Mouse (Mus musculus) splenic B cell, adult 2 months (primary cell): ENCODE measurements at regions not wholly inside any gene's neighbourhood (a gene's known extent, or its start where the extent isn't known, plus 50 kb on each side); places are given as distances from the start of the nearest gene placed in this dataset.
A peak's percentile ranks its signal among the peaks of the same experiment; 100 is the strongest.
"Not testable (repeated sequence)": the region's sequence is repeated elsewhere in the genome, so short reads cannot be mapped to it uniquely, and the experiment has no call there.

Experiments used
- DNase-seq: peaks from one replicate; pipeline ENCODE4 v3.0.0-alpha.2; 2011; ENCODE audit warnings: low read depth, low spot score
- H3K27me3 ChIP-seq: 2 replicates; pipeline ENCODE4 v1.6.1; 2012; ENCODE audit warnings: mild to moderate bottlenecking, low read length, moderate library complexity, mixed read lengths; ENCODE audit not compliant: control insufficient read depth, poor library complexity, insufficient read depth, severe bottlenecking
- H3K36me3 ChIP-seq: 2 replicates; pipeline ENCODE4 v1.6.1; 2012; ENCODE audit warnings: mild to moderate bottlenecking, low read length, moderate library complexity, mixed read lengths; ENCODE audit not compliant: control insufficient read depth, poor library complexity, insufficient read depth, severe bottlenecking

DNA sequence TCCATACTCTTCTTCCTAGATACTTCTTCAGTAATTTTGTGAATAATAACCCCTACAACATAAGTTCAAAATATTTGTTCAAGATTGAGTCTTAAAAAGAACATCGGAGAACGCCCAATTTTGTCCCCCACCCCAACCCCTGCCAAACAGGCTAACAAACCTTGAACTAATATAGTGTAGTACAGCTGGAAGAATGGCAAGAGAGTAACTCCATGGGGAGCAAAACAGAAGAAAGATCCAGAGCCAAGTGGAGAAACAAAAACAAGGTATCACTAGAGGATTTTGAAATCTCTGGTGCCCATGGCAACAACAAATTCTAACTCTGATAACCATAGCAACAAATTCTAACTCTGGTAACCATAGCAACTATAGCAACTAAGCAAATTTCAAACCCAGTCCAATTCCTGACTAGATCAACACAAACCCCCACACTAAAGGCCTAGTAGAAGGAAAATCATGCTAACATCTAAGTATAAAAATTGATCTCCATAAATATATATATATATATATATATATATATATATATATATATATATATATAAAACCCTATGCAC, 74.2 kb upstream of the Magee2 start:
- no peaks in the 10 kb centered on the region for H3K36me3 ChIP-seq
- no peak for DNase-seq
- H3K27me3 ChIP-seq, result no peaks in the 10 kb centered on the region

DNA sequence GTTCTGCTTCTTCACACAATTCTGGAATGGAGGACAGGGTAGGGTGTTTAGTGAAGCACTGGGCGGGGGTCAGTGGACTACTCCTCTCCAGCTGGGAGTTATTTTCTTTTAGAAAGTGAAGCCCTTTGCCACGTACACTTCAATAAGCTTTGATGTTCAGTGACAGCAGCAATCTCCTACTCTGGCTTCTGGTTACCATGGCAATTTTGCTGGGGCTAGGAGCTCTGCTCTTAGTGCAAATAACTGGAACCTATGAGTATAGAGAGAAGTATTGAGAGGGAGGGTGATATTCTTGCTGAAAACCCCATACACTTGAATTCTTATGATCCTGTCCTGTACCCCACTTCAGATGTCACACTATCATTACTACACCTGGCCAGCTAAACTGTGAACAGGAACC, 94.5 kb upstream of the Magee2 start:
- H3K27me3 ChIP-seq, result no peaks in the 10 kb centered on the region
- H3K36me3 ChIP-seq, result no peaks in the 10 kb centered on the region
- no peak for DNase-seq

DNA sequence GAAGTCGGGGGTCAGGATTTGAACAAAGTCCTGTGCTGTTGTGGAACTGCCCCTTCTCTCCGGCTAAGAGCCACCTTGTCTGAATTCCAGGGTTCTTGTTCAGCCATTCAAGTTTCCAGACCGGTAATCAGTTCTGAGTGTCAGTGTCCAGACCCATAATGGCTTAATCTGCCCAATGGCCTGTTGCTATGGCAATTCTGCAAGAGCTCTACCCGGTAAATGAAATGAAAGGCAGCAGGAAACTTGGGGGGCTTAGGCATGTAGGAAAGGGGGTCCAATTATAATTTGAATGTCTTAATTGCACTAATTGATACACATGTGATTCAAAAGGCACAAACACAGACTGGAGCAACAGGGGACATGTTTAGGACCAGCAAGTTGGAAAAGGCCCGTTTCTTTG, 95.7 kb upstream of the Magee2 start:
- not testable (repeated sequence) for DNase-seq, H3K36me3 ChIP-seq, H3K27me3 ChIP-seq

DNA sequence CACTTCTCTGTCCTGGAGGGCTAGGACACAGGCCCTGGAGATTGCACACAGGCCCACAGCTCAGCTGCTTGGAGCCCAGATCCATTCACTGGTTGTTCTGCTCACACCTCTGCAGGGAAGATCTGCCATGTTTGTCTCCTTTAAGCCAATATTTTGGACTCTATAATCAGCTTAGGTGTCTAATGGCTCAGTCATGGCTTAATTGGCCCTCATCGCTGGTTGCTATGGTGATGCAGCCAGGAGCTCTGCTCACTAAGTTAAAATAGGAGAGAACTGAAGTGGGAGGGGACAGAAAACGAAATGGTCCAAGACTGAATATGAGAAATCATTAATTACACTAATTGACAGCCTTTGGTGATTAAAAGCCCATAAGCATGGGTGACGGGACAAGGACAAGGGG, 96.3 kb upstream of the Magee2 start:
- not testable (repeated sequence) for H3K27me3 ChIP-seq, DNase-seq, H3K36me3 ChIP-seq

DNA sequence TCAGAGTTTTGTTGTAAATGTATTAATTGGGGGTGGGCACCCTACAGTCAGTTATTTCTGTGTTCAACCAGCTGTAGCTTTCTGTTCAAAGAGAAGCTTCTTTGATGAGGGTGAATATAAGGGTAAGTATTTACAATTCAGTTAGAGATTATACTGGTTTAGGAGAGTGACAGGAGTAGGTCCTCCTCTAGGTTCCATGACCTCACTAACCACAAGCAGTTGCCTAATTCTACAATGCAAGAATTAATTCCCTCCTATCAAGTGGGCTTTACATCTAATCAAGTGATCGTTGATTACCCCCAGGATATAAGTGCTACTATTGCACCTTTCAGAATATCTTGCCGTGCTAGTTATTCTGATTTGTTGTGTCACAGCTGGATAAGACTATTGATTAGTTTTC, 101.1 kb upstream of the Pbdc1 start:
- no peak for DNase-seq
- H3K36me3 ChIP-seq, result no peaks in the 10 kb centered on the region
- H3K27me3 ChIP-seq, result no peaks in the 10 kb centered on the region

DNA sequence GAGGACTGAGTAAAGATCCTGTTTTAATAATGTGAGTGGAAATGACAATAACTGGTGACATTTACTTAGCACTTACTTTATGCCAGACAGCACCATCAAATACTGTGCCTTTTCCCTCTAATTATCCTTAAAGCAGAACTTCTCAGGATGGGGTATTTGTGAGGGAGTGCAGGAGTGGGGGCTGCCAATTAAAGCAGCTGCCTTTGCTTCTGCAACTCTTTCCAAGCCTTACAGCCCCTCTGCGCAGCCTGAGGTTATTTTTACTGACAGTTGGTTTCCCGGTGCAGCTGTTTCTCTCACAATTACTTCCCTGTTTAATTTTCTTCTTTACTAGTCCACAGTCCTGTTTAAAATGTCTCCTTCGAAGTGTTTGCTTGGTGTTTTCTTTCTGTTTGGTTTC, 76.3 kb upstream of the Pbdc1 start:
- DNase-seq, result no peak
- Histone ChIP-seq H3K27me3 (no peaks in the 10 kb centered on the region), H3K36me3 (no peaks in the 10 kb centered on the region)

DNA sequence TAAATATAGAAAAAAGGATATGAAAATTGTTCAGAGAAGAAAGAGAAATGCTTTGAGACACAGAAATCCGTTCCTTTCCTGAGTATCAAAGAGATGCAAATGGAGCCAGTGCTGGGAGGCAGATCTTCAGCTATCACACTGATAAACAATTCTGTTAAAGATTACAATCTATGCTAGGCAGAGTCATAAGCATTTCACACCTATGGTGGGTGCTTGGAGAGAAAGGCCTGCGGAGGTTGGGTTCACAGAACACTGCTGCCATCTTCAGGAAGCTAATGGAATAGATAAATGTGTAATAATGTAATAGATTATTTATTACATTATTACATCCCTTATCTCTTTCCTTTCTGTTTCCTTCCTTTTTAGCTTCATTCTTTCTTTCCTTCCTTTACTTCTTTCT, 73.1 kb upstream of the Pbdc1 start:
- no peaks in the 10 kb centered on the region for H3K27me3 ChIP-seq
- peak; percentile 47 for DNase-seq
- no peaks in the 10 kb centered on the region for H3K36me3 ChIP-seq
